Mouse (Mus musculus) neutrophil, adult 59 days (primary cell): ENCODE measurements around the gene Galt. TPM values are rescaled to one million over a fixed set of nuclear protein-coding genes. Genes with fewer than 3 reads are reported as not detected.

Experiments
- total RNA-seq, 2 experiments: library from RNA; stranded (reverse); gene quantifications; 1 replicate in 1 of 2; 2 replicates in 1 of 2; pipeline ENCODE4 v1.2.4; 2023

The Galt gene
- total RNA-seq, result 10 to 100 TPM; 26.2 to 27.0 TPM

GRCm38 (mm10) chr4:41754797-41755337 is at the start of gene Galt:
TSS of gene Galt (plus strand) at chr4:41755228.

GRCm38 (mm10) chr4:41713197-41714067 is 41.6 kb upstream of the Galt start, which contains the start of gene Rpp25l:
TSS of gene Rpp25l (minus strand) at chr4:41713534.

GRCm38 (mm10) chr4:41722918-41723351 is 32.1 kb upstream of the Galt start, which contains the start of gene Dctn3:
TSS of gene Dctn3 (minus strand) at chr4:41723170.

DNA sequence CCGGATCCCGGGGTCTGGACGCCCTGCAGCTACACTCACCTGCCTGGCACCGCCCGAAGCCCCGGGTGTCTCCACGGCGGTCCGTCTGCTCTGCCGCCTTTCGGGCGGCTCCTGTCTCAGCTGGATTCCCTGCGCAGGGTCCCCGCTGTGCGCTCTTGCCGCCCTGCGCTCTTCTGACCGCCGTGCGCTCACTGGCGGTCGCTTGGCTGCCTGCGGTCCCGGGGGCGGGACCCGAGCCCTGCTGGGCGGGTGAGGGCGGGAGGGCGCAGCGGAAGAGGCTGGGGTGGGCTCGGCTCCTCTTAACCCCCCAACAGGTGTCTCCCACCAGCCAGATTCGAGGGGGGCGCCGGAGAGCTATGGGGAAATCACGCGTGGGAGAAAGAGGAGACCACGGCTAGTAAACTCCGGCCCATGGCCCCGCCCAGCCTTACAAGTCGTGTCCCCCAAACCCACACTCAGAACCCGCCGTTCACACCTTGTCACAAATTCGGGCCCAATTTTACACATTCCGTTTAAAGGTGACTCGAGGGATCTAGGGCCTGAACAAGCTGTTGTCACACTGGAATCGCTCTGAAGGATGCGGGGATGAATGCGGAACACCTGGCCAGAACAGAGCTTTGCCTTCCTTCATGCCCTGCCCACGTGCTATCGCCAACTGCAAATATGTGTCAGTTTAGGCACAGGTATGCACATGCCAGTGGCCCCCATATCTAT is 23.8 kb upstream of the Galt start, which contains the start of gene Arid3c:
TSS of gene Arid3c (minus strand) at position 91 of the 714 bp plus-strand sequence.

GRCm38 (mm10) chr4:41755338-41756305 is 594 bp downstream of the Galt start, which contains the start of gene Sigmar1:
TSS of gene Sigmar1 (minus strand) at chr4:41756157.

DNA sequence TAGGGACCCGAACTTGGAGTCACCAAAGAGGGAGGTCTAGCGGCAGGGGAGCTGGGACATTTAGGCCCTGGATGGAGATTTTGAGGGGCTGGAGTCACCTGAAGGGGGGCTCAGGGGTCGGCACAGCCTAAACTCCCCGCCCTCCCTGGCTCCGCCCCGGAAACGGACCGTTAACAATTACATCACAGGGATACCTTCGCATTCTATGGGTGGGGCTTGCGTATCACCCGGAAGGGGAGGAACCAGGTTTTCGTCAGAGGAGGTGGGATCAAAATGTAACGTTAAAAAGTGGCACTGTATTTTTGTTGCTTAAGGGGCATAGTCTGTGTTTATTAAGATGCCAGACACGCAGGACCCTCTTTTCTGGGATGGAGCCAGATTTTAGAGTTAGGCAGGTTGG is 19.0 kb downstream of the Galt start, which contains the start of gene Ccl27a:
TSS of gene Ccl27a (minus strand) at position 246 of the 400 bp plus-strand sequence.

Other genes starting within 250 kb of the Galt start
- gene 1110017D15Rik, start 237.9 kb upstream of the Galt start, total RNA-seq, result not detected
- 10 to 100 TPM; 20.7 to 23.3 TPM for gene Fam219a, start 185.7 kb upstream of the Galt start, total RNA-seq
- gene Dnaic1, start 185.5 kb upstream of the Galt start, total RNA-seq, result not detected
- not detected for gene Enho, start 114.9 kb upstream of the Galt start, total RNA-seq
- gene Cntfr, start 58.1 kb upstream of the Galt start, total RNA-seq, result not detected
- gene Il11ra1, start 55.2 kb upstream of the Galt start, total RNA-seq, result 1 to 10 TPM; 5.4 TPM
- 10 to 100 TPM; 19.5 to 27.9 TPM for gene Rpp25l, start 41.7 kb upstream of the Galt start, total RNA-seq
- gene Dctn3, start 32.1 kb upstream of the Galt start, total RNA-seq, result 10 to 100 TPM; 66.2 to 72.3 TPM
- not detected for gene Arid3c, start 24.1 kb upstream of the Galt start, total RNA-seq
- 10 to 100 TPM; 17.4 to 21.0 TPM for gene Sigmar1, start 929 bp downstream of the Galt start, total RNA-seq
- gene Ccl27a, start 19.0 kb downstream of the Galt start, total RNA-seq, result 1 to 10 TPM; 2.2 to 4.8 TPM
- gene Gm21541, start 148.4 kb downstream of the Galt start, total RNA-seq, result not detected
- 1 to 10 TPM in 1 of 2 experiments, under 1 TPM in 1; 0.99 to 1.3 TPM for gene Gm20878, start 186.3 kb downstream of the Galt start, total RNA-seq
- gene Fam205a4, start 210.8 kb downstream of the Galt start, total RNA-seq, result not detected